Mouse (Mus musculus) embryonic facial prominence, embryonic 12.5 days (tissue): ENCODE measurements at regions not wholly inside any gene's neighbourhood (a gene's known extent, or its start where the extent isn't known, plus 50 kb on each side); places are given as distances from the start of the nearest gene placed in this dataset.
"Not testable (repeated sequence)": the region's sequence is repeated elsewhere in the genome, so short reads cannot be mapped to it uniquely, and the experiment has no call there.

Experiments
- ATAC-seq: fragments of 200-750 bp; cut with Nextera tagmentation; 2 replicates; pipeline ENCODE4 v1.8.0; 2017; ENCODE audit not compliant: insufficient number of reproducible peaks, insufficient read depth, low FRiP score, low TSS enrichment
- H3K27ac ChIP-seq: fragments of 300-500 bp; sonication (generic); 2 replicates; pipeline ENCODE4 v1.5.1; 2016; ENCODE audit warnings: mild to moderate bottlenecking
- H3K27me3 ChIP-seq: fragments of 300-500 bp; sonication (generic); 2 replicates; pipeline ENCODE4 v1.6.1; 2016; ENCODE audit warnings: mild to moderate bottlenecking, moderate library complexity
- H3K36me3 ChIP-seq: fragments of 300-500 bp; sonication (generic); 2 replicates; pipeline ENCODE4 v1.6.1; 2016; ENCODE audit warnings: mild to moderate bottlenecking
- H3K4me1 ChIP-seq: fragments of 300-500 bp; sonication (generic); 2 replicates; pipeline ENCODE4 v1.6.1; 2016
- H3K4me2 ChIP-seq: fragments of 300-500 bp; sonication (generic); replicated peaks from 2 replicates; pipeline ENCODE4 v1.6.1; 2016; ENCODE audit warnings: mild to moderate bottlenecking, moderate library complexity
- H3K4me3 ChIP-seq: fragments of 300-500 bp; sonication (generic); 2 replicates; pipeline ENCODE4 v1.5.1; 2016; ENCODE audit warnings: mild to moderate bottlenecking
- H3K9ac ChIP-seq: fragments of 300-500 bp; sonication (generic); 2 replicates; pipeline ENCODE4 v1.6.1; 2016; ENCODE audit warnings: mild to moderate bottlenecking, moderate library complexity
- H3K9me3 ChIP-seq: fragments of 300-500 bp; sonication (generic); 2 replicates; pipeline ENCODE4 v1.6.1; 2016; ENCODE audit warnings: mild to moderate bottlenecking, moderate library complexity
- WGBS: fragments of 180-500 bp; shearing (Covaris S2); methylation state at CpG from one replicate; pipeline ENCODE4 v1.1.7; 2016; 5-methylcytosine and 5-hydroxymethylcytosine counted together

DNA sequence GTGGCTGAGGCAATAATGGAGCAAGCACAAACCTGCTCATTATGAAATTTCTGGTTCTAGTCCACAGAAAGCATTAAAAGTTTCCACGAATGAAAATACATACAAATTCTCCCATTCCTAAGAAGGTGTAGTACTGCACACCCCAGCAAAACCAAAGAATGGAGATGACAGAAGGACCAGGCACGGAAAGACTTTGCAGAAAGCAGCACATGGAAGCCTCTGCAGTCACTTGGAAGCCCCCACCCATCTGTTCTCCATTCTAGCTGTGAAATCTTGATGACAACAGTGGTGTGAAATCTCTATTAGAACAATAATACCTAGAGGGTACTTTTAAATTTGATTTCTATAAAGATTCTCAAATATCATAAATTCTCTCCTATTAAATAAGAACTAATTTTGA lies 319.3 kb downstream of the Grxcr1 start:
- no peak for ATAC-seq
- no peak overlapping the region for H3K4me2 ChIP-seq
- H3K27ac ChIP-seq: no peak overlapping the region
- no peaks in the 10 kb centered on the region for H3K36me3 ChIP-seq
- no peaks in the 10 kb centered on the region for H3K4me1 ChIP-seq
- no peak overlapping the region for H3K4me3 ChIP-seq
- no peaks in the 10 kb centered on the region for H3K9me3 ChIP-seq
- no peaks in the 10 kb centered on the region for H3K27me3 ChIP-seq
- H3K9ac ChIP-seq: no peak overlapping the region
- WGBS: 58% methylated on average over 2 of the region's 2 CpGs

DNA sequence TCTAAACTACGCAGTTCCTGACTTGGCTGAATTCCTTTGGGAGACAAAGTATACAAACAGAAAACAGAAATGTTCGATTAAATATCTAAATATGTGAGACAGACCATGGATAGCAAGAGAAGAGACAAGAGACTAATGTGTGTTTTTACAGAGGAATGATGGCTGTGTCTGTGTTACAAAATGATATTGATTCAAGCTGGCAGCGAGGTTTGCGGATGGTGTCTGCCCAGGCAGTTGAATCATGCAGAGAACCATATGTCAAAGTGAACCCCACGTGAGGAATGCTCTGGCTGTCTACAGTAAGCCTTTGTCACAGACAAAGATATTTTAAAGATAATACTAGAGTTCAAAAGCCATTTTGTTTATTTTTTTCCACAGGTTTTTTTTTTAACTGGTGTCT lies 320.2 kb downstream of the Grxcr1 start:
- H3K27me3 ChIP-seq: no peaks in the 10 kb centered on the region
- H3K27ac ChIP-seq: no peak overlapping the region
- 0 out of 2 replicates have a peak, but pooled peaks cover 3% of the 10 kb centered on the region for H3K4me1 ChIP-seq
- ATAC-seq: no peak
- no peak overlapping the region for H3K4me3 ChIP-seq
- 35% methylated on average over 5 of the region's 5 CpGs for WGBS
- H3K36me3 ChIP-seq: no peaks in the 10 kb centered on the region
- H3K9me3 ChIP-seq: no peaks in the 10 kb centered on the region
- H3K9ac ChIP-seq: no peak overlapping the region
- H3K4me2 ChIP-seq: no peak overlapping the region

DNA sequence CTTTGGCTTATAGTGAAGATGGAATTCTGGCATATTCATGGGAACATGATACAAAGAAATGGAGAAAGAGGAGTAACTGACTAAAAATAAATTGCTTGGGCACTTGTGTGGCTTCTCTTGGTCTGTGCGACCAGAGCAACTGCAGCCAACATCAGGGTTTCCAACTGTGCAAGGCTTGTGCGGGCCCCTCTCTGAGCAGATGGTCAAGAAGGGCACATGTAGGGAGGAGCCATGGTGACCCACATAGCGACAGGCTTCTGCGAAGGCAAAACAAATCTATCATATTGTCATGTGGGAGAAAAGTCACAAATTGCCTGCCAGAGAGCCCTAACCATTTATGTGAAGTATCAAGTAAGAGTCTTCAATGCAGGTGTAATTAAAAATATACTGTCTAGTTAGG lies 321.6 kb downstream of the Grxcr1 start:
- Histone ChIP-seq H3K4me3 (no peak overlapping the region), H3K27me3 (no peaks in the 10 kb centered on the region), H3K9me3 (no peaks in the 10 kb centered on the region), H3K36me3 (no peaks in the 10 kb centered on the region), H3K27ac (no peak overlapping the region), H3K9ac (no peak overlapping the region), H3K4me2 (no peak overlapping the region), H3K4me1 (0 out of 2 replicates have a peak, but pooled peaks cover 4% of the 10 kb centered on the region)
- 79% methylated on average over 4 of the region's 4 CpGs for WGBS
- ATAC-seq: no peak

DNA sequence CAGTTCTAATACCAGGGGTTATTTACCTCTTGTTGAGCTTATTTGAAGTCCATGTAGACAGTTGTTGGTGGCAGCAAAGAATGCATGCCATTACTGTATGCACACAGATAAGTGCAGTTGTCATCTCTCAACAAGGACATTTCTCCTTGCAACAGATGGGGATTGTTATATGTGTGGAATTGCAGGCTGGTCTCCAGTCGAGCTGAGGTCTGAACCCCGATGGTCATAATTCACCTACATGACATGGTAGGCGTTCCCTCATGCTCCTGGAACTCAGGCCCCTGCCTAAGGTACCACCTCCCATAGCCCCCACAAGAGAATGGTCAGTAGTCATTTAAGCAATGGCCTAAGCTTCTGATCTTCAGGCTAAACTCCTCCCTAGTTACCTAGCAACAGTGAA lies 322.2 kb downstream of the Grxcr1 start:
- 82% methylated on average over 3 of the region's 3 CpGs for WGBS
- not testable (repeated sequence) for H3K4me3 ChIP-seq, H3K36me3 ChIP-seq, H3K27me3 ChIP-seq, H3K9ac ChIP-seq, H3K4me2 ChIP-seq, H3K9me3 ChIP-seq, H3K4me1 ChIP-seq, ATAC-seq, H3K27ac ChIP-seq

DNA sequence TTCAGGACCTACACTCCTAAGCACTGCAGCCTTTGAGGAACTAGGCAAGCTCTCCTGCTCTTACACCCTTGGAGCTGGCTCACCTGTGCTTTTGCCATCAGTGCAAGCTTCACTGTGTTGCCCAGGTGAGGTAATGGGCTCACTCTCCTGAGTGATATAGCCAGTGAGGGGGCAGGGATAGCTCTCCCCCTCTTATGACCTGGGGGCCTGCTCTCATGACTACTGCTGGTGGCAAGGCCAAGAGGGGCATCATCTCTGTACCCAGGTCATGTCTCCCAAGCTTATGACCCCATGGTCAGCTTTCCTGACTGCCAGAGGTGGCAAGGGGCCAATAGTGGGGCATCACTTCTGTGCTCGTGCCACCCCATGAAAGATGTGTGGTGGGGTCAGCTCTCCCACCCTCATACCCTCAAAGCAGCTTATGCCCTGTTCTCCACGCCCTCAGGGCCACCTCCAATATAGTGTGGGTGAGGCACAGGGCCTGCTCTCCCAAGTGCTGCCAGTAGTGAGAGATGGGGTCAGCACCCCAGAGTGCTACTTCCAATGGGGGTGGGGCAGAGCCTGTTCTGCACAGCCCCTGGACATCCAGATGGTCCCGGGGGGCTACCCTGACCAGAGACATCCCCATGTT lies 330.1 kb downstream of the Grxcr1 start:
- Histone ChIP-seq H3K9ac (no peak overlapping the region), H3K4me2 (no peak overlapping the region), H3K27ac (no peak overlapping the region), H3K4me3 (no peak overlapping the region), H3K27me3 (no peaks in the 10 kb centered on the region), H3K4me1 (0 out of 2 replicates have a peak, but pooled peaks cover 2% of the 10 kb centered on the region), H3K9me3 (no peaks in the 10 kb centered on the region), H3K36me3 (no peaks in the 10 kb centered on the region)
- 84% methylated on average over 3 of the region's 3 CpGs for WGBS
- 0 out of 2 replicates have a peak, but pooled peaks have one; percentile 41 for ATAC-seq

DNA sequence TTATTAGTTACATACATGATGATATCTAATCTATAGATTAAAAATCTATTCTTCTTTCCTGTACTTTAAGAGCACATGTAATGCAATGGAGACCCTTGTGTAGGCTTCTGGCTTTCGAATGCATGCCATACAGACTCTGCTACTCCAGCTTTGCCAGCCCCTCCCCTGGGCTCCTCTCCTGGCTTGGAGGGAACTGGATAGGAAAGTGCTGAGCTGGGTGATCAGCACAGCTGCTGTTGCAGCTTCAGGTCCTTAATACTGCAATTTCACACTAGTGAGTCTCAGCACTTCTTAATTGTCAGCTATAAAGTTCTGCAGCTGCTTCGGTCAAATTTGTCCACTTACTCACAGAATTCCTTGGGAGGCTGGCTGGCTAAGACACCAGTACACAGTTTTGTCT lies 341.4 kb downstream of the Grxcr1 start:
- H3K27ac ChIP-seq: no peak overlapping the region
- no peak overlapping the region for H3K4me3 ChIP-seq
- H3K9me3 ChIP-seq: no peaks in the 10 kb centered on the region
- H3K4me1 ChIP-seq: no peaks in the 10 kb centered on the region
- no peak for ATAC-seq
- 80% methylated on average over 2 of the region's 2 CpGs for WGBS
- no peak overlapping the region for H3K9ac ChIP-seq
- no peak overlapping the region for H3K4me2 ChIP-seq
- H3K27me3 ChIP-seq: no peaks in the 10 kb centered on the region
- no peaks in the 10 kb centered on the region for H3K36me3 ChIP-seq
